Mouse (Mus musculus) heart, postnatal 25 days (tissue): ENCODE measurements at regions not wholly inside any gene's neighbourhood (a gene's known extent, or its start where the extent isn't known, plus 50 kb on each side); places are given as distances from the start of the nearest gene placed in this dataset.
A peak's percentile ranks its signal among the peaks of the same experiment; 100 is the strongest.

Experiments
- DNase-seq: peaks from one replicate; pipeline ENCODE4 v3.0.0; 2022; ENCODE audit warnings: low spot score
- intact Hi-C: fragments of 180-260 bp; cut with DNase I; formaldehyde crosslinking; loops from one replicate; pipeline ENCODE4 v1.15.1; 2025

GRCm38 (mm10) chr5:118878722-118879121 lies 318.2 kb downstream of the Med13l start:
- no peak for DNase-seq
- intact Hi-C loops, result loop anchor here (1.0 to 10.0 kb wide), 3 partner anchors 506 to 813 kb away; partner anchors contain the start of gene Tbx3

GRCm38 (mm10) chr5:118879808-118880478 lies 319.5 kb downstream of the Med13l start:
- intact Hi-C loops, result loop anchor here (1.0 to 10.0 kb wide), 5 partner anchors 67 to 811 kb away; partner anchors contain the start of gene Tbx3
- peak; percentile 25 for DNase-seq

- DNase-seq, result no peak
- intact Hi-C loops, result loop anchor here (2.0 to 5.0 kb wide), 2 partner anchors 67 to 176 kb away; no protein-coding TSS in a partner anchor
These were observed 320.1 kb downstream of the Med13l start for GRCm38 (mm10) chr5:118880546-118880945.

GRCm38 (mm10) chr5:118881886-118882285 lies 321.4 kb downstream of the Med13l start:
- intact Hi-C loops, result loop anchor here (2.0 to 5.0 kb wide), 2 partner anchors 65 to 175 kb away; no protein-coding TSS in a partner anchor
- no peak for DNase-seq

DNA sequence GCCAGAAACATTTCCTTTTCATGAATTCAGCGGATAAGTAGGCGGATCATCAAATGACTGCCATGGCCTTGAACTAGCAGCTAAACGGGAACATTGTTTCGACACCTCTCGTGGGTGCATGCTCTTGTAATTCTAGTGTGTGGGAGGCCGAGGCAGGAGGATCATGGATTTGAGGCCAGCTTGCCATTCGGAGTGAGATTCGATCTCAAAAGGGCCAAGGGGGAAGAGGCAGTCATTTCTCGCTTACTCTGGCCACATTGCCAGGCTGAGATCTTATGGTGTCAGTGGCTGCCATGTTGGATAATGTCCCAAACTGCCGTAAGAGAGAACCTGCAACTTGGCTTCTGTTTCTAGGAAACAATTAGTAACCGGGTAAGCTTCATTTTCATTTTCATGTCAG lies 327.7 kb downstream of the Med13l start:
- no peak for DNase-seq
- intact Hi-C loops, result no loop called here

GRCm38 (mm10) chr5:118891131-118891530 lies 330.7 kb downstream of the Med13l start:
- no peak for DNase-seq
- intact Hi-C loops, result loop anchor here (5.0 kb wide), 1 partner anchor 51 kb away; no protein-coding TSS in a partner anchor

- no peak for DNase-seq
- intact Hi-C loops, result no loop called here
These were observed 347.7 kb downstream of the Med13l start for GRCm38 (mm10) chr5:118908224-118908623.

- no peak for DNase-seq
- intact Hi-C loops, result no loop called here
These were observed 349.3 kb downstream of the Med13l start for GRCm38 (mm10) chr5:118909756-118910155.

DNA sequence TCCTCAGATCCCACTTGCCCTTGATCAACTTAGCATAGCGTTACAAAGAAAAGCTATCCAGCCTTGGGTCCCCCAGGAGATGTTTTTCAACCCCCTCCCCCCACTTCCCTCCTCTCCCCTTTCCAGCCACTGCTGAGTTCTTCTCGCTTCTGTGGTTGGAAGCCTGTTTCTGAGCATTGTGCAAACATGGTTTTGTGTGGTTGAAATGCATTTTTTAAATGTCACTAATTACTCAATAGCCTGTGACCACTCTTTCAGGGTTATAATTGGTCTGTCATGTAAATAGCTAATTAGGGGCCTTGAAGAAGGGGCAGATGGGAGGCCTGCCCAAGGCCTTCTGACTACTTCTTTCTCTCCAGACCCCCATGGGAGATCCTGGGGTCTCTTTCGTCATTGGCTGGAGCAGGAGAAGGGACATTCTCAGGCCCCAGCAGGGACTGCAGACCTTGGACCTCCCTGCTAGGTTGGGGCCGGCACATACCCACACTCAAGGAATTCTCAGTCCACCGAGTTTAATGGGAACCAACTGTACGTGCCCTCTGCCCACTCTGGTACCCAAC lies 353.8 kb downstream of the Med13l start:
- intact Hi-C loops, result no loop called here
- no peak for DNase-seq

DNA sequence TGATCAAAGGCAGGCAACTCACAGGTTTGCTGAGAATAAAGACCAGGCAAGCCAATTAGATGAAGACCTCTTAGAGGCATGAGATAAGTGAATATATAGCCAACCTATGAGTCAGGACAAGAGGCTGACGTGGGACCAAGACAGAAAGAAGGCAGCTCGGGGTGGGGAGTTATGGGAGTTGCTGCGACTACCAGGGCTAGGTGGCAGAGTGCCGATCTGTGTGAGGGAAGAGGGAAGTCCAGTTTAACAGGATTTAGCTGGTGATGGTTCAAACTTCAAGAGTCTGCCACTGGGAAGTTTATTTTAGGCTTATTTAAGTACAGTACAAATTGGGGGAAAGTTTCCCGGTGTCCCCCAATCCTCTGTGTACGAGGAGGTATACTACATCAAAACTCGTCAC lies 362.9 kb downstream of the Med13l start:
- no peak for DNase-seq
- intact Hi-C loops, result no loop called here

DNA sequence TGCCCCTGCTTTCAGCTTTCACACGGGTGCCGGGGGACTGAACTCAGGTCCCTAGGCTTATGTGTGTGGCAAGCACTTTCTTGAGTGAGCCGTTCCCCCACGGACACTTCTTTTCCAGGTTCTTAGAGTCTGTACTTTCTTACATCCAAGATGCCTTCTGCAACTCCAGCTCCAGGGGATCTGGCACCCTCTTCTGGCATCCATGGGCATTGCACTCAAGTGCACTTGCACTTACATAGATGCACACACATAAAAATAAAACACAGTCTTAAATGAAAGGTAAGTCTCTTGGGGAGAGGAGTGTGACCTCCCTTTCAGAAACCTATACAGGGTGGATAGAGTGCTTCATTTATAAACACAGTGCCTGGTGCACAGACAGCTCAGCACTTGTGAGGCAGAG lies 368.6 kb downstream of the Med13l start:
- no peak for DNase-seq
- intact Hi-C loops, result no loop called here

DNA sequence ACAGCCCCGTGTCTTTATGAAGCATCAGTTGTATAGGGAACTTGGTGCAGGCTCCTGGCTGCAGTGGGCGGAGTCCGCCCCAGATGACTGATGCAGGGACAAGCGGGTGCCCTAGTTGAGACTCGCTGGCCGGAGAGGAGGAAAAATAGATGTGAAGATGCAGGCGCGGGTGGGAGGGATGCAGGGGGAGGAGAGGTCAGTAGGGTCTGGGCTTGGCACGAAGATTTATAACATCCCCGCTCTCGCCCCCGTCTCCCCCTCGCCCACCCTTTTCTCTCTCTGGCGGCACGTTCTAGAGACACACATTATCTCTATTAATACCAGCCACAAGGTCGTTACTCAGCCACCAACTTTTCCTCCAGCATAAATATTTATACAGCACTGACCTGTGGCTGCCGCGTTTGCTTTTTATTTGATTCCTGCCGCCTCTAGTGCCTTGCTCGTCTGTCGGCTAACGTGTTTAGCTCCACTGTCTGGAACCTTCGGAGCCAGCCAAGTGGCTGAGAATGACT lies 369.6 kb downstream of the Med13l start:
- no peak for DNase-seq
- intact Hi-C loops, result no loop called here

GRCm38 (mm10) chr5:118939336-118940039 lies 379.0 kb downstream of the Med13l start:
- intact Hi-C loops, result loop anchor here (5.0 kb wide), 1 partner anchor 47 kb away; no protein-coding TSS in a partner anchor
- no peak for DNase-seq

GRCm38 (mm10) chr5:118944256-118944655 lies 383.8 kb downstream of the Med13l start:
- intact Hi-C loops, result loop anchor here (5.0 kb wide), 1 partner anchor 52 kb away; no protein-coding TSS in a partner anchor
- DNase-seq, result no peak

GRCm38 (mm10) chr5:118946090-118946489 lies 385.6 kb downstream of the Med13l start:
- intact Hi-C loops, result loop anchor here (5.0 kb wide), 1 partner anchor 64 kb away; no protein-coding TSS in a partner anchor
- no peak for DNase-seq

DNA sequence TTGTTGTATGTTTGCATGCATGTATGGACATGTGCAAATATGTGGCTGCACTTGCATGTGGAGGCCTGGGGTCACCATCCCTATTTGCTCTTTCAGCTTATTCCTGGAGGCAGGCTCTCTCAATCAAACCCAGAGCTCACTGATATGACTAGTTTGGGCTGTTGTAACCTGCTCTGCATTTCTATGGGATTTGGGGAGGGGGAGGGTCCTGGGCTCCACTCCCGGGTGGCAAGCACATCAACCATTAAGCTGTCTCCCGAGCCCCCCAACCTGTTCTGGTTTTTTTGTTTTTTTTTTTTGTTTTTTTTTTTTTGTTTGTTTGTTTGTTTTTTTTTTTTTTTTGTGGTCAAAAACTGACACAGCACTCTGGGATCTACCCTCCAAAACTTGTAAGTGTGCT lies 386.5 kb downstream of the Med13l start:
- intact Hi-C loops, result loop anchor here (5.0 kb wide), 1 partner anchor 65 kb away; no protein-coding TSS in a partner anchor
- DNase-seq, result no peak

DNA sequence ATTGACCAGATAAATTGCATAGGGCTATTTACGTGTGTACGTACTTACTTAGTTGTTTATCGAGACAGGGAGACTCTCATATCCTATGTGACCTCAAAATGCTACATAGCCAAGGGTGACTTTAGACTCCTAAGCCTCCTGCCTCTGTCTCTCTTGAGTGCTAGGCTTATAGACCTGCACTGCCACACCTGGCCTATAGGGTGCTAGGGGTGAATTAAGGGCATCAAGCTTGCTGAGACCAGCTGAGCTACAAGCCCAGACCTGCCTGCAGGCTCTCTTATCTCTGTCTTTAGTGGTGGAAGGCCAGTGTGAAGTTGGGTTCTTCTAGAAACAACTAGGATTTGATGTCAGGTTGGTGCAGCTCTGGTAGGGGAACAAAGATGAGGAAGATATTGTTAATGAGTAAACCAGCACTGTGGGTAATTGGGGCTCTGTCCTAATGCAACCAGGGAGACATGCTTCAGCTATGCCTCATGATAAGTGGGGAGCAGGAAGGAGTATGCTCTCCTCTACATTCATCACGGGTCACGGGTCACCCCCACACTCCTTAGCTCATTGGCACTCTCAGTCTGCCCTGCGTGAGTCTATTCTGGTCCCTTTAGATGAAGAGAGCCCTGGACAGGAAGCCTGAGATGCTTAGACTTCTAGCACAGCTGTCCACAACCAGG lies 387.8 kb downstream of the Med13l start:
- intact Hi-C loops, result loop anchor here (5.0 kb wide), 1 partner anchor 66 kb away; no protein-coding TSS in a partner anchor

DNA sequence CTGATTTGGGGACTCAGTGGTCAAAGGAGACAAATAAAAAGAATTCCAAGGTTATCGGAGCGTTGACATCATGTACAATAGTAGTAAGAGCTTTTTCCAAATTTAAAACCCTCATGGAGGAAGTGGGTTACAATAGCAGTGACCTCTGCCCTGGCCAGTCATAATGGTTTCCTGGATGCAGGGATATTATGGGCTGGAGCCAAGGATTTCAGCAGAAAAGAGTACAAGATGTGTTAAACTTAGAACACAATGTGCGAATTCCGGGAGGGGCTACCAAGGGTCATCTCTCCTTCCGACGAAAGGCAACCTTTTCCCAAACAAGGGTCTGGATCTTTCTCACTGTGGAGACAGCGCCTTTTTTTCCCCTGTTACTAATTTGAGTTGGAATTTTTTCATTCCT lies 390.6 kb downstream of the Med13l start:
- peak; percentile 52 for DNase-seq
- intact Hi-C loops, result loop anchor here (2.0 kb wide), 1 partner anchor 102 kb away; no protein-coding TSS in a partner anchor

More for the DNA sequence above, 387.8 kb downstream of the Med13l start:
- no peak for DNase-seq

GRCm38 (mm10) chr5:118960521-118961001 lies 400.1 kb downstream of the Med13l start:
- no peak for DNase-seq
- intact Hi-C loops, result no loop called here

- intact Hi-C loops, result no loop called here
- DNase-seq, result no peak
These were observed 400.6 kb downstream of the Med13l start for GRCm38 (mm10) chr5:118961091-118961490.
